Mouse (Mus musculus) bone marrow macrophage, adult 2 months (primary cell): ENCODE measurements around the gene Akap13. TPM values are rescaled to one million over a fixed set of nuclear protein-coding genes. Genes with fewer than 3 reads are reported as not detected.

Experiments
- H3K27ac ChIP-seq: 2 replicates; pipeline ENCODE4 v1.5.1; 2012; ENCODE audit warnings: low read depth, low read length; ENCODE audit not compliant: insufficient read depth
- H3K4me1 ChIP-seq: 2 replicates; pipeline ENCODE4 v1.6.1; 2012; ENCODE audit warnings: low read length; ENCODE audit not compliant: control insufficient read depth, insufficient read depth
- H3K4me3 ChIP-seq: 2 replicates; pipeline ENCODE4 v1.5.1; 2012; ENCODE audit warnings: mild to moderate bottlenecking, low read length, moderate library complexity; ENCODE audit not compliant: insufficient read depth
- CTCF ChIP-seq: IDR thresholded peaks from 2 replicates; pipeline ENCODE4 v1.5.1; 2012; ENCODE audit warnings: low read depth, mild to moderate bottlenecking, low read length, moderate library complexity
- POLR2A ChIP-seq: IDR thresholded peaks from 2 replicates; pipeline ENCODE4 v1.6.1; 2012; ENCODE audit warnings: mild to moderate bottlenecking, low read depth, low read length, borderline replicate concordance
- polyA plus RNA-seq: library from polyadenylated mRNA; stranded (reverse); fragments of >200 nt; gene quantifications from 2 replicates; pipeline ENCODE4 v1.2.4, GENCODE M21; 2012; ENCODE audit not compliant: missing spikeins, insufficient read depth, insufficient read length

The Akap13 gene
- polyA plus RNA-seq, 1 experiment: 58.4 TPM

- TF ChIP-seq CTCF: no peak
- TF ChIP-seq POLR2A: no peak
Measured at GRCm38 (mm10) chr7:75529857-75530437, 74.6 kb downstream of the Akap13 start.

GRCm38 (mm10) chr7:75530642-75531041 lies 75.3 kb downstream of the Akap13 start:
- TF ChIP-seq CTCF (no peak), POLR2A (no peak)
- H3K4me1 ChIP-seq: peaks cover 10% of the 10 kb centered on the region
- H3K27ac ChIP-seq: no peak overlapping the region
- no peak overlapping the region for H3K4me3 ChIP-seq

More at GRCm38 (mm10) chr7:75529857-75530437, 74.6 kb downstream of the Akap13 start:
- no peak overlapping the region for H3K27ac ChIP-seq
- H3K4me1 ChIP-seq: peaks cover 10% of the 10 kb centered on the region
- no peak overlapping the region for H3K4me3 ChIP-seq

- Histone ChIP-seq H3K4me1 (peaks cover 5% of the 10 kb centered on the region), H3K4me3 (no peak overlapping the region), H3K27ac (no peak overlapping the region)
- TF ChIP-seq CTCF: no peak
- no peak for TF ChIP-seq POLR2A
Measured at GRCm38 (mm10) chr7:75533079-75533478, 77.7 kb downstream of the Akap13 start.

GRCm38 (mm10) chr7:75536298-75536697 lies 81.0 kb downstream of the Akap13 start:
- Histone ChIP-seq H3K27ac (no peak overlapping the region), H3K4me3 (no peak overlapping the region), H3K4me1 (peaks cover 2% of the 10 kb centered on the region; the same call in 1 of the 2 replicates)
- TF ChIP-seq POLR2A (no peak), CTCF (no peak)

GRCm38 (mm10) chr7:75537567-75537966 lies 82.2 kb downstream of the Akap13 start:
- Histone ChIP-seq H3K27ac (no peak overlapping the region), H3K4me1 (peaks cover 2% of the 10 kb centered on the region; the same call in 1 of the 2 replicates), H3K4me3 (no peak overlapping the region)
- no peak for TF ChIP-seq POLR2A

GRCm38 (mm10) chr7:75538513-75538912 lies 83.2 kb downstream of the Akap13 start:
- Histone ChIP-seq H3K4me3 (no peak overlapping the region), H3K4me1 (peaks cover 2% of the 10 kb centered on the region; the same call in 1 of the 2 replicates), H3K27ac (no peak overlapping the region)
- TF ChIP-seq POLR2A (no peak), CTCF (no peak)

- Histone ChIP-seq H3K4me1 (peaks cover 2% of the 10 kb centered on the region; the same call in 1 of the 2 replicates), H3K4me3 (no peak overlapping the region), H3K27ac (no peak overlapping the region)
- no peak for TF ChIP-seq POLR2A
- TF ChIP-seq CTCF: no peak
Measured at GRCm38 (mm10) chr7:75539168-75539567, 83.8 kb downstream of the Akap13 start.

GRCm38 (mm10) chr7:75549856-75550255 lies 94.5 kb downstream of the Akap13 start:
- Histone ChIP-seq H3K4me1 (peaks cover 8% of the 10 kb centered on the region), H3K4me3 (no peak overlapping the region), H3K27ac (no peak overlapping the region)
- no peak for TF ChIP-seq CTCF
- TF ChIP-seq POLR2A: no peak

- Histone ChIP-seq H3K27ac (no peak overlapping the region), H3K4me3 (no peak overlapping the region), H3K4me1 (peaks cover 8% of the 10 kb centered on the region)
- no peak for TF ChIP-seq POLR2A
- no peak for TF ChIP-seq CTCF
Measured at GRCm38 (mm10) chr7:75550791-75551336, 95.5 kb downstream of the Akap13 start.

- H3K4me3 ChIP-seq: no peak overlapping the region
- no peak overlapping the region for H3K27ac ChIP-seq
- TF ChIP-seq CTCF (no peak), POLR2A (no peak)
- H3K4me1 ChIP-seq: peaks cover 9% of the 10 kb centered on the region
Measured at GRCm38 (mm10) chr7:75553002-75553666, 97.8 kb downstream of the Akap13 start.
